Mouse (Mus musculus): Measurements from ENCODE around the gene Anapc15-ps. TPM values are rescaled to one million over a fixed set of nuclear protein-coding genes. Genes with fewer than 3 reads are reported as not detected.

The Anapc15-ps gene
- total RNA-seq, 2 experiments from 2014 or later, result not detected

- no peak for DNase-seq
- intact Hi-C loops (cut with DNase I; ENCODE audit: low total_unique reads), result no loop called here
These were observed 21.5 kb upstream of the Anapc15-ps start for GRCm38 (mm10) chr10:95694559-95695251.

DNA sequence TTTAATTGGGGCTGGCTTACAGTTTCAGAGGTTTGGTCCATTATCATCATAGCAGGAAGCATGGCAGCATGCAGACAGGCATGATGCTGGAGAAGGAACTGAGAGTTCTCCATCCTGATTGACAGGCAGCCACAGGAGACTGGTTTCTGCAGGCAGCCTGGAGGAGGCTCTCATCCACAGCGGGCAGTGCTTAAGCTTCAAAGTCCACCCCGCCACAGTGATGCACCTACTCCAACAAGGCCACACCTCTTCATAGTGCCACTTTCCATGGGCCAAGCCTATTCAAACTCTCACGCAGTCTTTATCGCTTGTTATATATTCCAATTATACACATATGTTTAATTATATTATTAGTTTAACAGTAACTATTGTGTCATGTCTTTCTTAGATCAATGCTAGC is 18.1 kb upstream of the Anapc15-ps start:
- intact Hi-C loops (cut with DNase I; ENCODE audit: low total_unique reads), result no loop called here
- DNase-seq, result no peak

- DNase-seq, result no peak
- intact Hi-C loops (cut with DNase I; ENCODE audit: low total_unique reads), result no loop called here
These were observed 16.6 kb upstream of the Anapc15-ps start for GRCm38 (mm10) chr10:95689833-95690232.

DNA sequence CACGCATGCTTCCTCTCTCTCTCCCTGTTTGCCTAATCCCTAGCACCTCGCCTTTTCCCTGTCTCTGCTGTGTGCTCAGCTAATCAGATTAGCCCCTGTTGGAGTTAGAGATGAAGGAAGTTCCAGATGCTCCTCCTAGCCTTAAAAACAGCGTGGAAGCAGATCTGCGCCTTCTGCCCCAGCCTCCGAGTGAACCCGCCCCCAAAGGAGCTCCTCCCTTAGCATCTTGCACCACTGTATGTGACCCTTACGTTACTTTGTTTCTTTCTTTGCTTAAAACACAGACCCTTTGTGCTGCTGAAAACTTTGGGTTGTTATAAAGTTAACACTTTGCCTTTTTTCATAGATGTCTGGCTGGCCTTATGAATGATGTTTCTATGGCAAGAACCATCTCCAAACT is 15.8 kb upstream of the Anapc15-ps start:
- no peak for DNase-seq
- intact Hi-C loops (cut with DNase I; ENCODE audit: low total_unique reads), result no loop called here

DNA sequence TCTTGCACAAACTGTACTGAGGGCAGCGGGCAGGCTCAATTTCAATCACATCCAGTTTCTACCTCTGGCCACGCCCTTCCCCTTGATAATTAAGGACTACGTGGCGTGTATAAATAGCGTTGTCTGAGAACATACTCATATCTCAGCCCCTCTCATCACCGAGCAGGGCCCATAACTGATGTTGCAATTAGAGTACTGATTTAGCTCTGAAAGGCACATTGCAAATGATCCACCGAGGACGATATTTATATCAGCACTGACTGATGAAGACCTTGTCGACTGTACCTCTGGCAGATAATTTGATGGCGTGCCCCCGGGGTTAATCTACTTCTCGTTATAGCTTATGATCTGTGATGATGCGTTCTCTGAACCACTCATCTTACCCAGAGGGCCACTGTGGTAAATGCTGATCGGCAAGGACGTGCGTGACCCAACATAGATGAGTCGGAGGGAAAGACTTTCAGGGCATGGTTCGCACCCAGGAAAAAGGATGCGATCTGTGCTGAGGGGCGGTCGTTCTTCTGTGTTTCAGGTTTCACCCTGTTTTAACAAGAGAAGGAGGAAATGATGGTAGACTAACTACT is 14.4 kb upstream of the Anapc15-ps start:
- no peak for DNase-seq
- intact Hi-C loops (cut with DNase I; ENCODE audit: low total_unique reads), result no loop called here

- intact Hi-C loops (cut with DNase I; ENCODE audit: low total_unique reads), result no loop called here
- no peak for DNase-seq
These were observed 12.8 kb upstream of the Anapc15-ps start for GRCm38 (mm10) chr10:95686041-95686440.

GRCm38 (mm10) chr10:95684782-95685555 is 11.7 kb upstream of the Anapc15-ps start:
- intact Hi-C loops (cut with DNase I; ENCODE audit: low total_unique reads), result no loop called here
- no peak for DNase-seq

DNA sequence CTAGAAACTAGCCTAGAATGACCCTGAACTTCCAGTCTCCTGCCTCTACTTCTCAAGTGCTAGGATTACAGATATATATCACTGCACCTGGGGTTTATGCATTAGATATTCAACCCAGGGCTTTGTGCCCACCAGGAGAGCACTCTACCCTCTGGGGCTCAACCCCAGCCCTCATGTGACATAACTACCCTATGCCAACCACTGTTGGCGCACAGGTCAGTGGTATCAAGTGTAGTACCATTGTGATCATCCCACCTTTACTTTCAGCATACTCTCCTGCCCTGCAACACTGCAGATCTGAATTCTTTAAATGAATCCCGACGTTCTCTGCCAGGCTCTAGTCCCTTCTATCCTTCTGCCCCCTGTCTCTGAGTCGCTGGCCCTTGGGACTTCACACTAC is 11.0 kb upstream of the Anapc15-ps start:
- intact Hi-C loops (cut with DNase I; ENCODE audit: low total_unique reads), result no loop called here
- no peak for DNase-seq

DNA sequence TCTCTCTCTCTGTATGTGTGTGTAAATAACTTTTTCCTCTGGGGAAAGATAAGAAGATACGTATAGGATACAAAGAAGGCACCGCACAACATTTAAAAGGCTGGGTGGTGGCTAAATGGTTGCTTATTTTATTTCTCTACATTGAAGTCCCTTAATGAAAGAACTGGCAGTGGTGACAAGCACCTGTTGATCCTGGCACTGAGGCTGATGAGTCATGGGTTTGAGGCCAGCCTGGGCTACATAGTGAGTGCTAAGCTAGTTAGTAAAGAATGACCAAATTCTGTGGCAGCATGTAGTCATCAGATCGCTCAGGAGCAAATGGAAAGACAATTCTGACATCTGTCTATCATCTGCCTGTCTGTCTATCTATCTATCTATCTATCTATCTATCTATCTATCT is 10.5 kb upstream of the Anapc15-ps start:
- DNase-seq, result no peak
- intact Hi-C loops (cut with DNase I; ENCODE audit: low total_unique reads), result no loop called here

DNA sequence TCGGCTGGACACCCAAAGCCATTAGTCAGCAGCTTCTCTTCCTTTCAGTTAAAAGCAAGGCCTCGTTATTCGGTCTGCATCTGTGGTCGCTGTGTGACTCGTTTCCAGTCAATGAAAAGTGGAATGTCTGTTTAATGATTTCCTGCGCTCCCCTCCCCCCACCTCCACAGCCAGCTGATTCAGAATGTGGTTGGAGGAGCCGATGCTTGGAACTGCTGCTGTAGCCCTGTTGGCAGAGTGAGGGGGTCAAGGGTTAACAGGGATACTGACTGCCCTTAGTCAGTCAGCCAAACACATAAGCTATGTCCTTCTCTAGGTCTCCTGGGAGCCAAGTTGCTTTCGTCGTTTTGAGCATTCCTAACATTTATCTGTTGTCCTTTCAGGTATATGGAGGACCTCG is 9.7 kb upstream of the Anapc15-ps start:
- no peak for DNase-seq
- intact Hi-C loops (cut with DNase I; ENCODE audit: low total_unique reads), result no loop called here

DNA sequence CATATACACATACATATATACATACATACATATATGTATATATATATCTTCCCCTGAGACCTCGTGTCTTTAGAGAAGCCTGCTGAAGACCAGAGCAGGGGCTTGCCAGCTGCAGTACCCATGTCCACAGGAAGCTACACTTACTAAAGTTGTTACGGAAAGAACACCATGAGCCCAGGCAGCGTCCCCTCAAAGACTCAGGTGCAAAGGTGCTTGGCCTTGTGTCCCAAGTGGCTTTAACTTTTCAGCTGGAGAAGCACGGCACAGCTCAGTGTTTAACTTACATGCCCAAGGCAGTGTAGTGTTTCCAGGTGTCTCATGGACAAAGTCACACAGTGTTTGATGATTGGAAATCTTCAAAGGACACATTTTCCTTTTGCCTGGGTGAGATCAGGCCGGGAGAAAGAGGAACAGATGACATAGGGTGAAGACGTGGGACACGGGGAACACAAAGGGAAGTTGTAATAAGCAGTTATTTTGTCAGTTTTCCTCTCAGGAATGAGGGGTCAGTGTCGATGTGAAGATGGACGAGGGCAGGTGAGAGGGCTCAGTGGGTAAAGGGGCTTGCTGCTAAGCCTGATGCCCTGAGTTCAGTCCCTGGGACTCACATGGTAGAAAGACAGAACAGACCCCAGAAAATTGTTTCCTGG is 9.0 kb upstream of the Anapc15-ps start:
- no peak for DNase-seq
- intact Hi-C loops (cut with DNase I; ENCODE audit: low total_unique reads), result no loop called here

- DNase-seq, result no peak
- intact Hi-C loops (cut with DNase I; ENCODE audit: low total_unique reads), result no loop called here
These were observed 8.2 kb upstream of the Anapc15-ps start for GRCm38 (mm10) chr10:95681481-95681880.

DNA sequence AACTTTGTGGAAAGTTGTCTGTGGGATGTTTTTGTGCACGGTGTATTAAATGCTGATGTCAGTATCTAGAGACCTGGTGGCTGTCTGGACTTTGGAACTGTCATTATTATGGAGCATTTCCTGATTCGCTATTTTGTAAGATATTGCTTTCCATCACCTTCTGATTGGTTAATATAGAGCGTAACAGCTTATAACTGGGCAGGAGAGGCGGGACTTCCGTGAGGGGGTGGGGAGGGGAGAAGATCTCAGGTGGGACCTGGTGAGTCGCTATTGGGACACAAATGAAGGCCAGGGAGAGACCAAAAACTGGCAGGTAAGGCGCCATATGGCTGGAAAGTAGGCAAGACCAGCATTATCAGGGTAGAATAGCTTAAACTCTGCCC is 7.8 kb upstream of the Anapc15-ps start:
- no peak for DNase-seq
- intact Hi-C loops (cut with DNase I; ENCODE audit: low total_unique reads), result no loop called here

DNA sequence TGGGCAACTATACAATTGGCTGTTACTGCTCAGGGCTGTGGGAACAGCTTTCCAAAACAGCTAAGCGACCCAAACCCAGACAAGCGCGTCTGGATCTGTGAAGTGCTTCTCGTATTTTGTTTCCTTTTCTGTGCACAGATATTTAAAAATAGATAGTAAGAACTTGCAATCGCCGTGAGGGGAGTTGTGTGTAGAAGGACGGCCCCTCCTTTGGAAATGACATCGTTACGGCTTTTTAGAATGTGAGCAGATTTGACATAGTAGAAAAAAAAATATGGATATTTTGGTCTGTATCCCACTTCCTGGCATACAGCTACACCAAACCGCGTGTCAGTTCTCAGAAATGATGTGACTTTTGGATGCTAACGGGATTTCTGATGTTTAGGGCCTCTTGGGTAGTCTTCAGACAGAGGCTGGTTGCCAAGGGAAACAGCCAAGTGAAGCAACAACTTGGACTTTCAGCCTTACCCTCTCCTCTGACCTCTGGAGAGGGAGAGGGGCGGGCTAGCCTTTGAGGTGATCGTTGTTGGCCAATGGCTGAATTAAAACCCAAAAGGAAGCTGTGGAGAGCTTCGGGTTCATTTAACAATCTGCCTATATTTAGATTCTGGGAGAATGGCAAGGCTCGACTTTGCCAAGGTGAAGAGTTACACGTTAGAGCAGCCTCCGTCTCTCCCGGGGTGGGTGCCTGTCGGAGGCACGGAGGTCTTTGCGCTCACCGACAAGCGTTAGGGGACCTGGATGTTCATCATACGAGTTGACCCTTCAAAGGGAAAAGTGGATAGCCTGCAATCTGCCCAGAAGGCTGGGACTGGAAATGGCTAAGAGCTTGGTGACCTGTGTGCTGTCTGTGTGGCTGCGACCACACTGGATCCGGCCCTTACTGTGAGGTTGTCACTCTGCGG is 7.2 kb upstream of the Anapc15-ps start:
- DNase-seq, result peak; percentile 28
- intact Hi-C loops (cut with DNase I; ENCODE audit: low total_unique reads), result no loop called here

DNA sequence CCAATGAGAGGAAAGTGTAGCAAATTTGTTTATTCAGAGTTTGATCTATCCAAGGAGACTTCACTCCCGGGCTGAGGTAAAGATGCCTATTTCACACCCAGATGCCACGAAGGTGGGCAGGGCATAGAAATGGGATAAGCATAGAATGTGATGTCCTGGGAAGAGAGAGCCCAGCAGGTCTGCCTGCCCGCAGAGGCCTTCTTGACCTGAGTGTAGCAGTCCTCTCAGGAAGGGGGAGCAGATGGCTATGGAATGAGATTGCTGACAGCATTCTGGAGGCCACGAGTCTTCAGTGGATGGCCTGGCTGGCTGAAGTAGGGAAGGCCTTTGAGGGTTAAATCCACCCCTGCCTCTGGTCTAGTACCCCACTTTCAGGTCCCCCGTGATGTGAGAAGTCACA is 5.9 kb upstream of the Anapc15-ps start:
- intact Hi-C loops (cut with DNase I; ENCODE audit: low total_unique reads), result no loop called here
- no peak for DNase-seq

- intact Hi-C loops (cut with DNase I; ENCODE audit: low total_unique reads), result no loop called here
- no peak for DNase-seq
These were observed 5.4 kb upstream of the Anapc15-ps start for GRCm38 (mm10) chr10:95678661-95679060.

DNA sequence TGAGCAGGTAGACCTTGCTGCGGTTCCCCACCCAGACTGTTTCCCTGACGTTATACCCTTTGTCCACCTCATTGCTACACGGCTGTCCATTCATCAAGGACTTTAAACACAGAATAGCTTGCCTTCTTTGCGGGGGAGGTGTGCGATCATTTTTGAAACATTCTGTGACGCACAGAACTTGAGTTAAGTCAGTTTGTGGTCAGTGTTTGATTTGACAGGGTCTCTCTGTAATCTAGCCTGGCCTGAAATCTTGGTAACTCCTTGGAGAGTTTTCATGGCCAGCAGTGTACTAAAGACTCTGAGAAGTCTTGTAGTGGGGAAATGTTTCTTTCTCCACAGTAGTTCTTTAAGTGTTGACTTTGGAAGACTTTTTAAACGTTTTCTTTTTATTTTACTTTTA is 5.0 kb upstream of the Anapc15-ps start:
- DNase-seq, result no peak
- intact Hi-C loops (cut with DNase I; ENCODE audit: low total_unique reads), result no loop called here

- intact Hi-C loops (cut with DNase I; ENCODE audit: low total_unique reads), result no loop called here
- peak; percentile 64 for DNase-seq
These were observed 4.3 kb upstream of the Anapc15-ps start for GRCm38 (mm10) chr10:95677356-95678109.

DNA sequence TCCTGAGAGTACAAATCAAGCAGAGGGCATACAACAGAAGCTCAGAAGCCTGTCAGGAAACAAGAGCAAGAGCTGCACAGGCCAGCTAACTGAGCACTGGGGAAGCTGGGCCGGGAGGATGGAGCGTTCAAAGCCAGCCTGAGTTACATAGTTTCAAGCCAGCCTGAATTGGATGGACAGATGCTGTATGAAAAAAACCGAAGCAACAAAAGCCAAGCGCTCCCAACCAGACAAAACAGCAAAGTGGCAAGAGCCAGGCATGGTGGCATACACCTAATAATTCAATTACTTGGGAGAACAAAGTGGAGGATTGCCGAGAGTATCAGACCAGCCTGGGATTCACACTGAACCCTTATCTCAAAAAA is 3.7 kb upstream of the Anapc15-ps start:
- intact Hi-C loops (cut with DNase I; ENCODE audit: low total_unique reads), result no loop called here
- DNase-seq, result no peak

All from gastrocnemius, postnatal 14 days (tissue).